Mouse (Mus musculus) heart, embryonic 13.5 days (tissue): ENCODE measurements around the gene Apeh. TPM values are rescaled to one million over a fixed set of nuclear protein-coding genes. Genes with fewer than 3 reads are reported as not detected.

ENCODE experiments used
- ATAC-seq: fragments of 200-750 bp; cut with Nextera tagmentation; 2 replicates; pipeline ENCODE4 v1.8.0; 2017; ENCODE audit warnings: moderate TSS enrichment; ENCODE audit not compliant: insufficient number of reproducible peaks, low FRiP score, low TSS enrichment; ENCODE audit errors: extremely low read depth
- H3K27ac ChIP-seq: fragments of 300-500 bp; sonication (generic); replicated peaks from 2 replicates; pipeline ENCODE4 v1.5.1; 2015; ENCODE audit warnings: moderate library complexity, mild to moderate bottlenecking, inconsistent platforms
- H3K27me3 ChIP-seq: fragments of 300-500 bp; sonication (generic); replicated peaks from 2 replicates; pipeline ENCODE4 v1.6.1; 2015; ENCODE audit warnings: mild to moderate bottlenecking, inconsistent platforms
- H3K36me3 ChIP-seq: fragments of 300-500 bp; sonication (generic); 2 replicates; pipeline ENCODE4 v1.6.1; 2015; ENCODE audit warnings: mild to moderate bottlenecking, inconsistent platforms
- H3K4me1 ChIP-seq: fragments of 300-500 bp; sonication (generic); 2 replicates; pipeline ENCODE4 v1.6.1; 2015; ENCODE audit warnings: inconsistent platforms
- H3K4me2 ChIP-seq: fragments of 300-500 bp; sonication (generic); 2 replicates; pipeline ENCODE4 v1.6.1; 2015; ENCODE audit warnings: inconsistent platforms, mild to moderate bottlenecking, moderate library complexity
- H3K4me3 ChIP-seq: fragments of 300-500 bp; sonication (generic); 2 replicates; pipeline ENCODE4 v1.5.1; 2015; ENCODE audit warnings: moderate library complexity, mild to moderate bottlenecking, inconsistent platforms
- H3K9ac ChIP-seq: fragments of 300-500 bp; sonication (generic); 2 replicates; pipeline ENCODE4 v1.6.1; 2015; ENCODE audit warnings: inconsistent platforms, mild to moderate bottlenecking, moderate library complexity
- H3K9me3 ChIP-seq: fragments of 300-500 bp; sonication (generic); 2 replicates; pipeline ENCODE4 v1.6.1; 2016; ENCODE audit warnings: inconsistent platforms
- WGBS: fragments of 180-500 bp; shearing (Covaris S2); methylation state at CpG from one replicate; pipeline ENCODE4 v1.1.7; 2015; ENCODE audit warnings: mixed read lengths; 5-methylcytosine and 5-hydroxymethylcytosine counted together
- polyA plus RNA-seq: library from polyadenylated mRNA; unstranded; fragments of >200 nt; fragmentation: Nextera tagmentation; extraction: Ambion mirVana; gene quantifications from 2 replicates; pipeline ENCODE4 v1.2.1, GENCODE M21; 2015

Apeh gene
- polyA plus RNA-seq, 1 experiment from 2014 or later = 51.3 TPM

- Histone ChIP-seq H3K9ac (peak overlapping the region; percentile 58), H3K4me3 (no peak overlapping the region), H3K4me2 (peak overlapping the region; percentile 1), H3K27me3 (no peaks in the 10 kb centered on the region), H3K9me3 (no peaks in the 10 kb centered on the region), H3K27ac (peak overlapping the region; percentile 88), H3K4me1 (peaks cover 30% of the 10 kb centered on the region), H3K36me3 (peaks cover 41% of the 10 kb centered on the region)
- WGBS = 37% methylated on average over 9 of the region's 9 CpGs
- ATAC-seq = no peak
Observed at GRCm38 (mm10) chr9:108072481-108072924, 21.9 kb downstream of the Apeh start.

- no peak overlapping the region for H3K9ac ChIP-seq
- 52% methylated on average over 4 of the region's 4 CpGs for WGBS
- H3K9me3 ChIP-seq = no peaks in the 10 kb centered on the region
- H3K4me3 ChIP-seq = no peak overlapping the region
- H3K27me3 ChIP-seq = no peaks in the 10 kb centered on the region
- ATAC-seq = no peak
- peaks cover 32% of the 10 kb centered on the region for H3K4me1 ChIP-seq
- peak overlapping the region; percentile 88 for H3K27ac ChIP-seq
- H3K4me2 ChIP-seq = peak overlapping the region; percentile 1
- H3K36me3 ChIP-seq = peaks cover 35% of the 10 kb centered on the region
Observed at GRCm38 (mm10) chr9:108071801-108072200, 22.6 kb downstream of the Apeh start.

- H3K4me1 ChIP-seq = peaks cover 32% of the 10 kb centered on the region
- ATAC-seq = no peak
- no peaks in the 10 kb centered on the region for H3K27me3 ChIP-seq
- no peaks in the 10 kb centered on the region for H3K9me3 ChIP-seq
- no peak overlapping the region for H3K9ac ChIP-seq
- H3K27ac ChIP-seq = no peak overlapping the region
- H3K4me2 ChIP-seq = no peak overlapping the region
- 84% methylated on average over 7 of the region's 7 CpGs for WGBS
- no peak overlapping the region for H3K4me3 ChIP-seq
- H3K36me3 ChIP-seq = peaks cover 41% of the 10 kb centered on the region
Observed at GRCm38 (mm10) chr9:108069529-108069928, 24.9 kb downstream of the Apeh start.

GRCm38 (mm10) chr9:108069007-108069406 lies 25.4 kb downstream of the Apeh start:
- peaks cover 43% of the 10 kb centered on the region for H3K36me3 ChIP-seq
- H3K27me3 ChIP-seq = no peaks in the 10 kb centered on the region
- H3K9me3 ChIP-seq = no peaks in the 10 kb centered on the region
- ATAC-seq = no peak
- no peak overlapping the region for H3K4me2 ChIP-seq
- H3K4me1 ChIP-seq = peaks cover 32% of the 10 kb centered on the region
- no peak overlapping the region for H3K4me3 ChIP-seq
- no peak overlapping the region for H3K9ac ChIP-seq
- WGBS = 86% methylated on average over 9 of the region's 9 CpGs
- H3K27ac ChIP-seq = no peak overlapping the region

GRCm38 (mm10) chr9:108067900-108068299 lies 26.5 kb downstream of the Apeh start:
- whole genome bisulfite sequencing = 19% methylated on average over 8 of the region's 8 CpGs
- Histone ChIP-seq H3K4me2 (no peak overlapping the region), H3K9ac (no peak overlapping the region), H3K4me3 (no peak overlapping the region), H3K27me3 (no peaks in the 10 kb centered on the region), H3K4me1 (peaks cover 23% of the 10 kb centered on the region), H3K27ac (0 out of 2 replicates have a peak overlapping the region, but pooled peaks have one; percentile 30), H3K9me3 (no peaks in the 10 kb centered on the region), H3K36me3 (peaks cover 54% of the 10 kb centered on the region)
- no peak for ATAC-seq

GRCm38 (mm10) chr9:108067199-108067598 lies 27.2 kb downstream of the Apeh start:
- WGBS = 80% methylated on average over 7 of the region's 7 CpGs
- H3K9me3 ChIP-seq = no peaks in the 10 kb centered on the region
- H3K27me3 ChIP-seq = no peaks in the 10 kb centered on the region
- H3K4me1 ChIP-seq = peaks cover 18% of the 10 kb centered on the region
- no peak overlapping the region for H3K4me2 ChIP-seq
- H3K4me3 ChIP-seq = no peak overlapping the region
- H3K9ac ChIP-seq = no peak overlapping the region; the same call in 1 of the 2 replicates
- no peak for ATAC-seq
- peaks cover 61% of the 10 kb centered on the region for H3K36me3 ChIP-seq
- H3K27ac ChIP-seq = no peak overlapping the region

GRCm38 (mm10) chr9:108065491-108066011 lies 28.9 kb downstream of the Apeh start:
- ATAC-seq = no peak
- 26% methylated on average over 5 of the region's 5 CpGs for WGBS
- Histone ChIP-seq H3K4me2 (no peak overlapping the region), H3K9me3 (no peaks in the 10 kb centered on the region), H3K36me3 (peaks cover 64% of the 10 kb centered on the region), H3K4me3 (no peak overlapping the region), H3K4me1 (peaks cover 8% of the 10 kb centered on the region), H3K9ac (no peak overlapping the region), H3K27ac (no peak overlapping the region), H3K27me3 (no peaks in the 10 kb centered on the region)

GRCm38 (mm10) chr9:108063361-108063760 lies 31.0 kb downstream of the Apeh start:
- no peak overlapping the region for H3K4me3 ChIP-seq
- H3K9ac ChIP-seq = no peak overlapping the region
- WGBS = 84% methylated on average over 12 of the region's 12 CpGs
- H3K9me3 ChIP-seq = no peaks in the 10 kb centered on the region
- H3K27me3 ChIP-seq = no peaks in the 10 kb centered on the region
- H3K36me3 ChIP-seq = peaks cover 67% of the 10 kb centered on the region
- no peak for ATAC-seq
- no peak overlapping the region for H3K27ac ChIP-seq
- peaks cover 14% of the 10 kb centered on the region for H3K4me1 ChIP-seq
- no peak overlapping the region for H3K4me2 ChIP-seq

- Histone ChIP-seq H3K4me3 (no peak overlapping the region), H3K36me3 (peaks cover 79% of the 10 kb centered on the region), H3K4me1 (peaks cover 9% of the 10 kb centered on the region; the same call in 1 of the 2 replicates)
Observed at GRCm38 (mm10) chr9:108062142-108062541, 32.3 kb downstream of the Apeh start.

GRCm38 (mm10) chr9:108058291-108058690 lies 36.1 kb downstream of the Apeh start:
- H3K4me1 ChIP-seq = peaks cover 13% of the 10 kb centered on the region
- H3K27me3 ChIP-seq = no peaks in the 10 kb centered on the region
- no peak overlapping the region for H3K4me3 ChIP-seq
- H3K4me2 ChIP-seq = no peak overlapping the region
- H3K36me3 ChIP-seq = peaks cover 95% of the 10 kb centered on the region
- H3K9ac ChIP-seq = no peak overlapping the region
- no peak overlapping the region for H3K27ac ChIP-seq
- 91% methylated on average over 9 of the region's 9 CpGs for WGBS
- ATAC-seq = no peak
- H3K9me3 ChIP-seq = no peaks in the 10 kb centered on the region

More at GRCm38 (mm10) chr9:108062142-108062541, 32.3 kb downstream of the Apeh start:
- WGBS = 91% methylated on average over 3 of the region's 3 CpGs
- Histone ChIP-seq H3K27me3 (no peaks in the 10 kb centered on the region), H3K4me2 (no peak overlapping the region), H3K9me3 (no peaks in the 10 kb centered on the region), H3K27ac (no peak overlapping the region), H3K9ac (no peak overlapping the region)
- ATAC-seq = no peak

GRCm38 (mm10) chr9:108057262-108057562 lies 37.2 kb downstream of the Apeh start:
- Histone ChIP-seq H3K27ac (no peak overlapping the region), H3K9me3 (no peaks in the 10 kb centered on the region), H3K4me2 (no peak overlapping the region), H3K4me3 (no peak overlapping the region), H3K9ac (no peak overlapping the region), H3K27me3 (no peaks in the 10 kb centered on the region), H3K36me3 (peaks cover 88% of the 10 kb centered on the region), H3K4me1 (peaks cover 23% of the 10 kb centered on the region)
- no peak for ATAC-seq
- 93% methylated on average over 5 of the region's 5 CpGs for WGBS
